Mouse (Mus musculus) stomach, postnatal 0 days (tissue): ENCODE data around the gene Zfp606.

ENCODE experiments used
- CTCF ChIP-seq: IDR thresholded peaks from 2 replicates; pipeline ENCODE4 v1.5.1; 2016; ENCODE audit warnings: antibody characterized with exemption, low read depth, mild to moderate bottlenecking, moderate library complexity
- EP300 ChIP-seq: optimal IDR thresholded peaks from 2 replicates; pipeline ENCODE3; 2016; ENCODE audit warnings: antibody characterized with exemption

GRCm38 (mm10) chr7:12486691-12487090, 8.6 kb downstream of the Zfp606 start:
- TF ChIP-seq CTCF (no peak), EP300 (no peak)
